Mouse (Mus musculus) liver, postnatal 0 days (tissue): ENCODE measurements at regions not wholly inside any gene's neighbourhood (a gene's known extent, or its start where the extent isn't known, plus 50 kb on each side); places are given as distances from the start of the nearest gene placed in this dataset.

Experiments used
- CTCF ChIP-seq: sonication (generic); IDR thresholded peaks from 2 replicates; pipeline ENCODE4 v1.5.1; 2016; ENCODE audit warnings: antibody characterized with exemption, low read depth
- EP300 ChIP-seq: IDR thresholded peaks from 2 replicates; pipeline ENCODE4 v1.6.1; 2016; ENCODE audit warnings: antibody characterized with exemption, low read depth, mild to moderate bottlenecking

DNA sequence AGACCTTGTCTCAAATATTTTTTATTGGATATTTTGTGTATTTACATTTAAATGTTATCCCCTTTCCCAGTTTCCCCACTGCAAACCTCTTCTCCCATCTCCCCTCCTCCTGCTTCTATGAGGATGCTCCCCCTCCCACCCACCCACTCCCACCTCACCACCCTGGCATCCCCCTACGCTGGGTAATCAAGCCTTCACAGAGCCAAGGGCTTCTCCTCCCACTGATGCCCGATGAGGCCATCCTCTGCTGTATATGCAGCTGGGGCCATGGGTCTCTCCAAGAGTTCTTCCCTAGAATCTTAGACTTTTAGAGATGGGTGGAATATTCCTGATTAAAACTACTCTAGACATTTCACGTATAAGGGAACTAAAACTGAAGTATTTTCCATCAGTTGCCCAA, 172.9 kb downstream of the Tph2 start:
- TF ChIP-seq EP300 (no peak), CTCF (no peak)
